Mouse (Mus musculus) CH12F3 (cell line): ENCODE data around the gene Pifo.

Experiments used
- in situ Hi-C: fragments of 300-500 bp; cut with MboI; formaldehyde crosslinking; loops from 2 replicates; pipeline ENCODE4 v1.14.3; 2020; ENCODE audit warnings: low sequenced_read_pairs

The Pifo gene

DNA sequence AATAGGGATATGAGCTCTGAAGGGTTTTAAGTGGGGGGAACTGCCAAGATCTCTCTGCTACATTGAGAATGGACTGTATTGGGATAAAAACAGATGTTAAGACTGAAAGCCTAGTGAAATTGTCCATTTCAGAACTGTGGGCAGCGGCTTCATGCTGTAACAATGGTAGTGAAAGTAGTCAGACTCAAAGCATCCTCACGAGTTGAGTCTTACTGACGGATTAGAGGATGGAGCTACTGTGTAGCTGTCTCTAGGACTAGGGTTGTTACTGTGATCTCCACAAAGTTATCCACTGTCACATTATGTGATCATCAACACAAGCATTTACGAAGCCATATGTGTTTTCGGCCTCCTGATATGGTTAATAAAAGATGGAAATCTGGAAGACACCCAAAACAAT, 56.2 kb downstream of the Pifo start:
- in situ Hi-C loops = no loop called here

- in situ Hi-C loops = no loop called here
Measured at GRCm38 (mm10) chr3:105957235-105957634, 57.2 kb downstream of the Pifo start.

- in situ Hi-C loops = no loop called here
Measured at GRCm38 (mm10) chr3:105951348-105951747, 63.1 kb downstream of the Pifo start.
